Mouse (Mus musculus): Measurements from ENCODE around the gene Ccdc171. TPM values are rescaled to one million over a fixed set of nuclear protein-coding genes. Genes with fewer than 3 reads are reported as not detected.
"Not testable (repeated sequence)": the region's sequence is repeated elsewhere in the genome, so short reads cannot be mapped to it uniquely, and the experiment has no call there.

Gene Ccdc171
- polyA plus RNA-seq, 1 experiment from 2014 or later = 4.2 TPM

DNA sequence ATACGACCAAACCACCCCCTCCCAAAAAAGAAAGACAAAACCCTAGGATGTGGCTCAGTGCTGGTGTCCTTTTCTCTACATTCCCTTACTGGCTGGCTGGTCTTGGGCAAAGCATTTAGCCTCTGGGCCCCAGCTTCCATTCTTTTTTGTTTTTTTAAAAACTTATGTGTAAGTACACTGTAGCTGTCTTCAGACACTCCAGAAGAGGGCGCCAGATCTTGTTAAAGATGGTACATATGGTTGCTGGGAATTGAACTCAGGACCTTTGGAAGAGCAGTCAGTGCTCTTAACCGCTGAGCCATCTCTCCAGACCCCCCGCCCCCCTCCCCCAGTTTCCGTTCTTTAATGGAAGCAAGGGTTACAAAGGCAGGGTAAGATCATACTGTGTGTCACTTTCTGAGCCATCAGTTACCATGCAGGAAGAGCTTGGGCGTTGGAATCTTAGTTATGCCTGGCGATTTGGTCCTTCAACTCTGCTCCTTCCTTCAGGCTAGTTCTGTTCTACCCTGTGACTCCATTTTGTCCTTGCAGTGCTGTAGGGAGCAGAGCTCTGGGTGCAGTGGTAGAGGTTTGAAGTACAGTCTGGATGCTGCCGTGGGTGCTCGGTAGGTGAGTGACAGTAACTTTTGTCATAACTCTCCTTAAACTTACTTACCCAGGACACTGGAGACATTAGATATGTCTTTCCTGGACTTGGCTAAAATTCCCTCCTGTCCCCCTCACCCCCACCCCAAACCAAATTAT, 8.0 kb downstream of the Ccdc171 start:
- no peak overlapping the region for H3K27ac ChIP-seq (ENCODE audit: low read depth, low read length)
- peaks cover 3% of the 10 kb centered on the region; the same call in 1 of the 2 replicates for H3K4me1 ChIP-seq (replicated peaks; ENCODE audit: control insufficient read depth, insufficient read depth, low read length)
- no peaks in the 10 kb centered on the region for H3K36me3 ChIP-seq (ENCODE audit: control insufficient read depth, insufficient read depth, low read length)
- WGBS = 80% methylated on average over 9 of the region's 9 CpGs
- ATAC-seq (replicated peaks; ENCODE audit: low FRiP score) (peak; percentile 18; the same call in 1 of the 2 replicates), DNase-seq (ENCODE audit: low spot score) (peak; percentile 24)
- H3K27me3 ChIP-seq (replicated peaks; ENCODE audit: control insufficient read depth, insufficient read depth, low read length) = no peaks in the 10 kb centered on the region
- H3K9me3 ChIP-seq (ENCODE audit: control insufficient read depth, low read length) = no peaks in the 10 kb centered on the region
- no peak overlapping the region for H3K4me3 ChIP-seq (ENCODE audit: low read depth, low read length)
- H3K9ac ChIP-seq (ENCODE audit: low read depth, low read length) = no peak overlapping the region
- H3K4me2 ChIP-seq = no peak overlapping the region

DNA sequence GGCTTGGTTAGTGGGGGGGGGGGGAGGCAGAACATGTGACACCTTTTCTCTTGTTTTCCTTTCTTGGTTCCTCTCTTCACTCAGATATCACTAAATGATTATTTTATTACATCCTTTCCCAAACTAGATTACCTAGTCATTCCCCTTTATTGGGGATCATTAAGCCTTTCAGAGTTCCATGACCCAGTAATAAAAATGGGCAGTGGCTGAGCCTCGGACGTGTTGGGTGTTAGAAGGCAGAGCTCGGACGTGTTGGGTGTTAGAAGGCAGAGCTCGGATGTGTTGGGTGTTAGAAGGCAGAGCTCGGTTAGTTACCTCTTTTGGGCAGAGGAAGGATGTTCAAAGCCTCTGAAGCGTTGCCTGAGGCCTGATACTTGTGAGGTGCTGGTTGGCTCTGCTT, 8.7 kb downstream of the Ccdc171 start:
- Histone ChIP-seq H3K4me3 (ENCODE audit: low read depth, low read length) (no peak overlapping the region), H3K4me1 (replicated peaks; ENCODE audit: control insufficient read depth, insufficient read depth, low read length) (peaks cover 3% of the 10 kb centered on the region; the same call in 1 of the 2 replicates), H3K36me3 (ENCODE audit: control insufficient read depth, insufficient read depth, low read length) (no peaks in the 10 kb centered on the region), H3K9ac (ENCODE audit: low read depth, low read length) (no peak overlapping the region), H3K4me2 (no peak overlapping the region), H3K27ac (ENCODE audit: low read depth, low read length) (no peak overlapping the region), H3K9me3 (ENCODE audit: control insufficient read depth, low read length) (no peaks in the 10 kb centered on the region), H3K27me3 (replicated peaks; ENCODE audit: control insufficient read depth, insufficient read depth, low read length) (no peaks in the 10 kb centered on the region)
- peak; percentile 20 for DNase-seq (ENCODE audit: low spot score)
- WGBS = 66% methylated on average over 7 of the region's 7 CpGs
- ATAC-seq (replicated peaks; ENCODE audit: low FRiP score) = no peak

DNA sequence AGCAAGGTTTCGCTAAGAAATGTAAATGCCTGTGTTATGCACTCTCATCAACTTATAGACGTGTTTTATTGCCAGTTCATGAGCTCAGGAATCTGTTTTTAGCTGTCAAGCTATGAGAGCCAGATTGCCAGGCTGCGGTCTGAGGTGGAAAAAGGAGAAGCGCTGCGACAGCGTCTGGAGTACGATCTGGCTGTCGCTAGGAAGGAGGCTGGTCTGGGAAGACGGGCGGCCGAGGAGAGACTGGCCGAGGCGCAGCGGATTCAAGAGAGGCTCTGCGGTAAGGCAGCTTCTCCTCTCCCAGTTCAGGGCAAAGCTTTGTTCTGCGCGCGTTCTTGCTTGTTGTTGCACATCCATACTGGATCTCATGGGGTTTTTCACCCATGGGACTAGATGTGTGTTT, 24.2 kb downstream of the Ccdc171 start:
- no peak overlapping the region for H3K9ac ChIP-seq (ENCODE audit: low read depth, low read length)
- no peaks in the 10 kb centered on the region for H3K36me3 ChIP-seq (ENCODE audit: control insufficient read depth, insufficient read depth, low read length)
- WGBS = 59% methylated on average over 18 of the region's 18 CpGs
- 0 out of 2 replicates have a peak, but pooled peaks cover 3% of the 10 kb centered on the region for H3K4me1 ChIP-seq (replicated peaks; ENCODE audit: control insufficient read depth, insufficient read depth, low read length)
- no peak overlapping the region for H3K4me2 ChIP-seq
- H3K4me3 ChIP-seq (ENCODE audit: low read depth, low read length) = no peak overlapping the region
- ATAC-seq (replicated peaks; ENCODE audit: low FRiP score) = no peak
- H3K9me3 ChIP-seq (ENCODE audit: control insufficient read depth, low read length) = no peaks in the 10 kb centered on the region
- H3K27me3 ChIP-seq (replicated peaks; ENCODE audit: control insufficient read depth, insufficient read depth, low read length) = no peaks in the 10 kb centered on the region
- DNase-seq (ENCODE audit: low spot score) = no peak
- no peak overlapping the region for H3K27ac ChIP-seq (ENCODE audit: low read depth, low read length)

DNA sequence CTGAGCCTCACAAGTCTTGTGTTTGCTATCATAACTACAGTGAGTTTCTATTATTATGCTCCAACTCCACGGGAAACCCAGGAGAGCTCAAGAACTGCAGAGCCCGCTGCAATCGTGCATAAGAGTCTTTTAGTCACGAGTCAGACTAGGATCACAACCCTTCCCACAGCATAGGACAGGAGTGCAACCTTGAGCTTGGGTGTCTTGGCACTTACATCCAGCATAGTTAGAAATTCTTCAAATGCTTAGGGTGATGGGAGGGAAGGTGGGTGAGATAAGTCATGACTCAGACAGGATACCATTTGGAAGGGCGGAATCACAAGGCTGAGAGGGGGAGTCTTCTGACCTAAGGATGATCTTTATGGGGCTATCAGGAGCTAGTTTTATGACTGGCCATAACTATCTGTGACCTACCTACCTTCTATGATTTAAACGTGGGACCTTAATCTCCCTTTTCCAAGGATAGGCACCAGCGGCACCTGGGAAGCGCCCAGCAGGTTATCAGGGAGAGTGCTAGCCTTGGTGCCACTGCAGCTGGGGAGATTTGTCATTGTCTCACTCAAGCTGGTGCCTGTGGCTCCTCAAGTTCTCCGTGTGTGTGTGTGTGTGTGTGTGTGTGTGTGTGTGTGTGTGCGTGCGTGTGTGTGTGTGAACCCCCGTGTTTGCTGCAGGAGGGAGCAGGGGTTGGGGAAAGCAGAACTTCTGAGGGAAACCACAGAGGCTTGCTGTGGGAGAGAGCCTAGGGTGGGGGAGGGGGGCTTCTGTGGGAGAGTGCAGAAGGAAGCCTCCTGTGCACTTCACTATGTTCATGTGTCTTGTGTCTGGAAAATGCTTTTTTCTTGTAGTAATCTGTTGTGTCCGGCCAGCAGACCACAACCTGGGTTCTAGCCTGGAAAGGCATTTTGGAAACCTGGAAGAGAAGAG, 42.1 kb downstream of the Ccdc171 start:
- WGBS = 18% methylated on average over 13 of the region's 13 CpGs
- H3K9me3 ChIP-seq (ENCODE audit: control insufficient read depth, low read length) = no peaks in the 10 kb centered on the region
- DNase-seq (ENCODE audit: low spot score) (no peak), ATAC-seq (replicated peaks; ENCODE audit: low FRiP score) (peak; percentile 63)
- H3K4me1 ChIP-seq (replicated peaks; ENCODE audit: control insufficient read depth, insufficient read depth, low read length) = 0 out of 2 replicates have a peak, but pooled peaks cover 3% of the 10 kb centered on the region
- no peaks in the 10 kb centered on the region for H3K27me3 ChIP-seq (replicated peaks; ENCODE audit: control insufficient read depth, insufficient read depth, low read length)
- peak overlapping the region; percentile 25 for H3K4me2 ChIP-seq
- no peak overlapping the region for H3K4me3 ChIP-seq (ENCODE audit: low read depth, low read length)
- H3K36me3 ChIP-seq (ENCODE audit: control insufficient read depth, insufficient read depth, low read length) = no peaks in the 10 kb centered on the region
- H3K27ac ChIP-seq (ENCODE audit: low read depth, low read length) = no peak overlapping the region
- no peak overlapping the region for H3K9ac ChIP-seq (ENCODE audit: low read depth, low read length)

DNA sequence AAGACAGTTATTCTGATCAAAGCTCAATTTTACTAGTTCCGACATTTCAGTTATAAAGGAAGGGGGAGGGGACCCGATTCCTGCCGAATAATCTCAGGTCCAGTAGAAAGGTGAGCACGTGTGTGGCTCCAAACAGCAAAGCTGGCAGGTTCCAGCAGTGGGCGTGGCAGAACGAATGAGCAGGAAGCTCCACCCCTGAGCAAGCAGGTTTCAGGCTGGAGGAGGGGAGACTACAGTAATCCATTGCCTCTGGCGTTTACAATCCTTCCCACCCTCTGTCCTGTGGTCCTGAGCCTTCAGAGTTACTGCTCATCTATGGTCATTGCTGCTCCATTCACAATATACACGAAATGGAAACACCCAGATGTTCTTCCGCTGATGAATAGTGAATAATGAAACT, 42.8 kb downstream of the Ccdc171 start:
- not testable (repeated sequence) for H3K9ac ChIP-seq (ENCODE audit: low read depth, low read length)
- H3K4me2 ChIP-seq = peak overlapping the region; percentile 25
- ATAC-seq (replicated peaks; ENCODE audit: low FRiP score) = peak; percentile 54

DNA sequence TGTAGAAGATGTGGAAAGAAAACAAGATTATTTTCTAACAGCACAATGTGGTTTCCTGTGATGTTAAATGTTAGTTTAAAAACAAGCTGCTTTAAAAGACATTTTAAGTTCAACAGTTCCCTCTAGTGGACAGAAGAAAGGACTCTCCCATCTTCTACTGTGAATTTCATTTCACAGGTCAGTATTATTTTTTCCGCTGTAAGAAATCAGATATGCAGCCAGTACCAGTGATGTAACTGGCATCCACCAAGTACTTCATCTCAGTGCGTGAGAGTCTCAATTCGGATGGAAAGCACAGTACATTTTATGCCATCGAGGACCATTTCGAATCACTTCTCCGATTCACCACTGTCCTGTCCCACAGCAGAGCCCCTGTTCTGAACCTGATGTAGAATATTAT, 45.2 kb downstream of the Ccdc171 start:
- Histone ChIP-seq H3K9ac (ENCODE audit: low read depth, low read length) (no peak overlapping the region), H3K4me3 (ENCODE audit: low read depth, low read length) (no peak overlapping the region), H3K4me2 (no peak overlapping the region), H3K4me1 (replicated peaks; ENCODE audit: control insufficient read depth, insufficient read depth, low read length) (0 out of 2 replicates have a peak, but pooled peaks cover 3% of the 10 kb centered on the region), H3K27me3 (replicated peaks; ENCODE audit: control insufficient read depth, insufficient read depth, low read length) (no peaks in the 10 kb centered on the region), H3K27ac (ENCODE audit: low read depth, low read length) (no peak overlapping the region), H3K9me3 (ENCODE audit: control insufficient read depth, low read length) (peaks cover 3% of the 10 kb centered on the region; the same call in 1 of the 2 replicates), H3K36me3 (ENCODE audit: control insufficient read depth, insufficient read depth, low read length) (no peaks in the 10 kb centered on the region; the same call in 1 of the 2 replicates)
- ATAC-seq (replicated peaks; ENCODE audit: low FRiP score) = no peak
- 65% methylated on average over 6 of the region's 6 CpGs for WGBS
- DNase-seq (ENCODE audit: low spot score) = no peak

More for the DNA sequence above, 42.8 kb downstream of the Ccdc171 start:
- not testable (repeated sequence) for H3K27ac ChIP-seq (ENCODE audit: low read depth, low read length); H3K4me1 ChIP-seq (replicated peaks; ENCODE audit: control insufficient read depth, insufficient read depth, low read length); DNase-seq (ENCODE audit: low spot score); H3K36me3 ChIP-seq (ENCODE audit: control insufficient read depth, insufficient read depth, low read length); H3K9me3 ChIP-seq (ENCODE audit: control insufficient read depth, low read length); H3K27me3 ChIP-seq (replicated peaks; ENCODE audit: control insufficient read depth, insufficient read depth, low read length)
- H3K4me3 ChIP-seq (ENCODE audit: low read depth, low read length) = peak overlapping the region; percentile 1; the same call in 1 of the 2 replicates
- 6% methylated on average over 9 of the region's 9 CpGs for WGBS

DNA sequence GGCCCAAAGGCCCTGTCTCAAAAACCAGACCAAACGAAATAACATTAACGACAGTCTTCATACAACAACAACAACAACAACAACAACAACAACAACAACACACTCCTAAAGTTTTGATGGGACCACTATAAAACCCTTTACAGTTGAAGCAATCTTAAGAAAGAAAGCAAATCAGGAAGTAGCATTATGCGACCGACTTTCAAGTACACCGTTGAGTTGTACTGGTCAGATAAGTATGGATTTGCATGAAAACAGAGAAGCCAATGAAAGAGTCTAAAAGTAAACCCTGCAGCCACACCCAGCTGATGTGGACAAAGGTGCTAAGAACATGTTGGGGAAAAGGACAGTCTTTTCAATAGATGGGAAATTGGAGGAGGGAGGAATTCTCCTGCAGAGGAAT, 45.7 kb downstream of the Ccdc171 start:
- ATAC-seq (replicated peaks; ENCODE audit: low FRiP score) (no peak), DNase-seq (ENCODE audit: low spot score) (no peak)
- H3K4me3 ChIP-seq (ENCODE audit: low read depth, low read length) = no peak overlapping the region
- H3K27ac ChIP-seq (ENCODE audit: low read depth, low read length) = no peak overlapping the region
- no peak overlapping the region for H3K4me2 ChIP-seq
- no peak overlapping the region for H3K9ac ChIP-seq (ENCODE audit: low read depth, low read length)
- H3K9me3 ChIP-seq (ENCODE audit: control insufficient read depth, low read length) = peaks cover 3% of the 10 kb centered on the region; the same call in 1 of the 2 replicates
- 75% methylated on average over 5 of the region's 5 CpGs for WGBS
- no peaks in the 10 kb centered on the region; the same call in 1 of the 2 replicates for H3K36me3 ChIP-seq (ENCODE audit: control insufficient read depth, insufficient read depth, low read length)
- H3K4me1 ChIP-seq (replicated peaks; ENCODE audit: control insufficient read depth, insufficient read depth, low read length) = peaks cover 3% of the 10 kb centered on the region; the same call in 1 of the 2 replicates
- no peaks in the 10 kb centered on the region for H3K27me3 ChIP-seq (replicated peaks; ENCODE audit: control insufficient read depth, insufficient read depth, low read length)

DNA sequence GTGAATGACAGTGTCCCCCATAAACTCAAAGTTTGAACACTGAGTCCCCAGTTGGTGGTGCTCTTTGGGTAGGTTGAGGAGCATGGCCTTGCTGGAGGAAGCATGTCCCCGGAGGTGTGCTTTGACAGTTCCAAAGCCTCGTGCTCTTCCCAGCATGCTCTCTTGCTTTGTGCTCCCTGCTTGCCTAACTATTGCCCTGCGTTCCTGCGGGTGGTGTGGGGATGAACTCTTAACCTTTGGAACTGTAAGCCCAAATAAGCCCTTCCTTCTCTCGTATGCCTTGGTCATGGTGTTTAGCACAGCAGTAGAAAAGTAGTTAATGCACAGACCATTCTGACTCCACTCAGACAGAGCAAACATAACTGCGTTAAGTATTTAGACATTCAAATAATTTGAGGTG, 47.2 kb downstream of the Ccdc171 start:
- no peak overlapping the region for H3K9ac ChIP-seq (ENCODE audit: low read depth, low read length)
- 69% methylated on average over 6 of the region's 6 CpGs for WGBS
- DNase-seq (ENCODE audit: low spot score) = no peak

More for the DNA sequence above, 47.2 kb downstream of the Ccdc171 start:
- no peak for ATAC-seq (replicated peaks; ENCODE audit: low FRiP score)
- Histone ChIP-seq H3K4me3 (ENCODE audit: low read depth, low read length) (no peak overlapping the region), H3K27ac (ENCODE audit: low read depth, low read length) (no peak overlapping the region), H3K9me3 (ENCODE audit: control insufficient read depth, low read length) (peaks cover 3% of the 10 kb centered on the region; the same call in 1 of the 2 replicates), H3K36me3 (ENCODE audit: control insufficient read depth, insufficient read depth, low read length) (no peaks in the 10 kb centered on the region; the same call in 1 of the 2 replicates), H3K4me2 (no peak overlapping the region), H3K27me3 (replicated peaks; ENCODE audit: control insufficient read depth, insufficient read depth, low read length) (no peaks in the 10 kb centered on the region), H3K4me1 (replicated peaks; ENCODE audit: control insufficient read depth, insufficient read depth, low read length) (peaks cover 9% of the 10 kb centered on the region; the same call in 1 of the 2 replicates)

Measured in liver, embryonic 11.5 days (tissue).